Mouse (Mus musculus) hindbrain, postnatal 0 days (tissue): ENCODE results near the gene Ppp2r5c. TPM values are rescaled to one million over a fixed set of nuclear protein-coding genes. Genes with fewer than 3 reads are reported as not detected.

Source experiments
- ATAC-seq: fragments of 200-750 bp; cut with Nextera tagmentation; 2 replicates; pipeline ENCODE4 v1.8.0; 2017; ENCODE audit warnings: mild to moderate bottlenecking, moderate TSS enrichment, moderate library complexity
- DNase-seq: peaks from one replicate; pipeline ENCODE4 v3.0.0-alpha.2; 2015; ENCODE audit warnings: low spot score
- H3K27ac ChIP-seq: fragments of 300-500 bp; sonication (generic); 2 replicates; pipeline ENCODE4 v1.5.1; 2014; ENCODE audit warnings: mild to moderate bottlenecking
- H3K27me3 ChIP-seq: fragments of 300-500 bp; sonication (generic); 2 replicates; pipeline ENCODE4 v1.6.1; 2014; ENCODE audit warnings: low read length, mixed read lengths; ENCODE audit not compliant: insufficient read depth
- H3K36me3 ChIP-seq: fragments of 300-500 bp; sonication (generic); 2 replicates; pipeline ENCODE4 v1.6.1; 2014; ENCODE audit warnings: low read length, mixed read lengths; ENCODE audit not compliant: insufficient read depth
- H3K4me1 ChIP-seq: fragments of 300-500 bp; sonication (generic); 2 replicates; pipeline ENCODE4 v1.6.1; 2014; ENCODE audit warnings: antibody characterized with exemption, low read length, mixed read lengths; ENCODE audit not compliant: insufficient read depth
- H3K4me2 ChIP-seq: fragments of 300-500 bp; sonication (generic); 2 replicates; pipeline ENCODE4 v1.6.1; 2014; ENCODE audit warnings: low read depth, mild to moderate bottlenecking, low read length, moderate library complexity, mixed read lengths
- H3K4me3 ChIP-seq: fragments of 300-500 bp; sonication (generic); 2 replicates; pipeline ENCODE4 v1.5.1; 2014; ENCODE audit warnings: low read length
- H3K9ac ChIP-seq: fragments of 300-500 bp; sonication (generic); replicated peaks from 2 replicates; pipeline ENCODE4 v1.6.1; 2014; ENCODE audit warnings: mild to moderate bottlenecking, low read length, moderate library complexity, mixed read lengths
- H3K9me3 ChIP-seq: fragments of 300-500 bp; sonication (generic); 2 replicates; pipeline ENCODE4 v1.6.1; 2016; ENCODE audit warnings: low read length, mixed read lengths
- CTCF ChIP-seq: IDR thresholded peaks from 2 replicates; pipeline ENCODE4 v1.5.1; 2016; ENCODE audit warnings: antibody characterized with exemption, control low read depth, low read depth
- WGBS: fragments of 180-500 bp; shearing (Covaris S2); extraction: QIAGEN DNeasy Blood & Tissue Kit; methylation state at CpG from one replicate; pipeline ENCODE4 v1.1.7; 2014; 5-methylcytosine and 5-hydroxymethylcytosine counted together
- polyA plus RNA-seq: library from polyadenylated mRNA; unstranded; fragments of >200 nt; fragmentation: Nextera tagmentation; extraction: Ambion mirVana; gene quantifications from 2 replicates; pipeline ENCODE4 v1.2.1, GENCODE M21; 2015
- total RNA-seq: library from RNA; depleted of rRNA; stranded (reverse); fragments of >200 nt; gene quantifications from 2 replicates; pipeline ENCODE4 v1.2.3, GENCODE M21; 2014

The Ppp2r5c gene
- total and polyA plus RNA-seq, 2 experiments from 2014 or later: 108 to 163 TPM

GRCm38 (mm10) chr12:110599791-110600190, 152.9 kb downstream of the Ppp2r5c start:
- Histone ChIP-seq H3K9ac (peak overlapping the region; percentile 26; the same call in 1 of the 2 replicates), H3K27me3 (0 out of 2 replicates have a peak, but pooled peaks cover 4% of the 10 kb centered on the region), H3K4me1 (peaks cover 6% of the 10 kb centered on the region; the same call in 1 of the 2 replicates), H3K4me2 (peak overlapping the region; percentile 68), H3K36me3 (no peaks in the 10 kb centered on the region), H3K9me3 (no peaks in the 10 kb centered on the region), H3K4me3 (peak overlapping the region; percentile 100; the same call in 1 of the 2 replicates), H3K27ac (0 out of 2 replicates have a peak overlapping the region, but pooled peaks have one; percentile 45)
- ATAC-seq (no peak), DNase-seq (no peak)
- no peak for TF ChIP-seq CTCF
- WGBS: 70% methylated on average over 4 of the region's 4 CpGs

DNA sequence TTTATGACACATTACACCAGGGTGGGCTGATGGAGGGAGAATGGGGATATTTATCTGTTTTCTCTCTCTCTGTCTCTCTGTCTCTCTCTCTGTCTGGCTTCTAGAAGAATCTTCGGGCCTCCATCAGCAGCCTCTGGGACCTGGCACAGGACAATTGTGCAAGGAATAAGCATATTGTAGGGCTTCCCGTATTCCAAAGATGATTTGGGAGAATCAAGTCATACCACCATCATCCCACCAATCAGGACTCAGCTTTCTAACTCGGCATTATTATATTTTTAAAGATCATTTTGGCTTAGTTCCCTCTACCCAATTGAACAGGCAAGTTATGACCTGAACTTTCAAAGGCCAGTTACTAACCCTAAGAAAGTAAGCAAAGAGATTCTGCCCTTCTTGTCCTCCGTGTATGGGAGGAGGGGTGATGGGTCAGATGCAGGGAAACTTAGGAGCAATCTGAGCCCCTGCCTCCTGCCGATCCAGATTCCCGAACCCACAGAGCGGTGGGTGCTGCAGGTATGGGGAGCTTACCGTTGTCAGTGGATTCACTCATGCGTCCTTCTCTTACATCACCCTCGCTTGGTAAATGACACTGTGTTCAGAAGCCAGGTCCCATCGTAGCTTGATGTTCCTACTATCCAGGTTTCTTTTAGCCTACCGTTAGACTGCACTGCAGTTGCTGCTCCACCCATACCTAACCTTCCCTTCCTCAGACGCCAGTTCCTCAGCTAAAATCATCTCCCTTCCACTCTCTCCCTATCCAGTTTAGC, 153.5 kb downstream of the Ppp2r5c start:
- Histone ChIP-seq H3K4me1 (peaks cover 6% of the 10 kb centered on the region; the same call in 1 of the 2 replicates), H3K27ac (peak overlapping the region; percentile 99; the same call in 1 of the 2 replicates), H3K27me3 (0 out of 2 replicates have a peak, but pooled peaks cover 4% of the 10 kb centered on the region), H3K4me3 (peak overlapping the region; percentile 100), H3K4me2 (peak overlapping the region; percentile 68), H3K9ac (peak overlapping the region; percentile 100), H3K9me3 (no peaks in the 10 kb centered on the region), H3K36me3 (no peaks in the 10 kb centered on the region)
- ATAC-seq (0 out of 2 replicates have a peak, but pooled peaks have one; percentile 18), DNase-seq (no peak)
- TF ChIP-seq CTCF: no peak
- 47% methylated on average over 13 of the region's 13 CpGs for WGBS

- peak; percentile 97 for DNase-seq
- ATAC-seq: peak; percentile 93
- H3K9ac ChIP-seq: peak within 1 kb of the TSS; percentile 100
- peak within 1 kb of the TSS; percentile 99 for H3K27ac ChIP-seq
- H3K9me3 ChIP-seq: no peaks in the 10 kb centered on the region
- peak within 1 kb of the TSS; percentile 68 for H3K4me2 ChIP-seq
- H3K36me3 ChIP-seq: no peaks in the 10 kb centered on the region
- peak within 1 kb of the TSS; percentile 100 for H3K4me3 ChIP-seq
- TF ChIP-seq CTCF: no peak
- H3K4me1 ChIP-seq: peaks cover 6% of the 10 kb centered on the region; the same call in 1 of the 2 replicates
- under 1% methylated on average over 80 of the region's 105 CpGs for WGBS
- 0 out of 2 replicates have a peak, but pooled peaks cover 4% of the 10 kb centered on the region for H3K27me3 ChIP-seq
Observed at GRCm38 (mm10) chr12:110601241-110602218, 154.6 kb downstream of the Ppp2r5c start, which contains the start of gene Dync1h1. TSS of gene Dync1h1 (plus strand) at chr12:110601452.

DNA sequence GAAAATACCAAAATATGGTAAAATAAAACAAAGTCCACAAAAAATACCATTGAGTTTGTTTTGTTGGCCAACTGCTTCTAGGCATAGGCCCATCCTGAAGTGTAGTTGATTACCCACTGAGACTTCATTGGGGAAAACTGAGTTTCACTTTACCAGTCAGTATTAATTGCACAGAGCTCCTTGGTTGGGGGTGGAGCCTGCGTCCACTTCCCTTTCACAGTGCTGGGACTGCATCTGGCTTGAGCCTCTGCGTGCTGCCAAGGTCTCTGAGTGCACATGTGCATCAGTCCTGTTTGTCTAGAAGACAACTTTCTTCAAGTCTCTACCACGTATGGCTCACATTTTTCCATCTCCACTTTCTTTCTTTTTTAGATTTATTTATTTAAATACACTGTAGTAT, 159.2 kb downstream of the Ppp2r5c start:
- ATAC-seq (no peak), DNase-seq (no peak)
- no peak overlapping the region for H3K4me2 ChIP-seq
- no peak overlapping the region for H3K4me3 ChIP-seq
- peaks cover 6% of the 10 kb centered on the region; the same call in 1 of the 2 replicates for H3K4me1 ChIP-seq
- no peak overlapping the region for H3K27ac ChIP-seq
- no peaks in the 10 kb centered on the region for H3K27me3 ChIP-seq
- H3K9me3 ChIP-seq: no peaks in the 10 kb centered on the region
- H3K9ac ChIP-seq: no peak overlapping the region
- 0 out of 2 replicates have a peak, but pooled peaks cover 7% of the 10 kb centered on the region for H3K36me3 ChIP-seq
- TF ChIP-seq CTCF: no peak
- whole genome bisulfite sequencing: 79% methylated on average over 3 of the region's 3 CpGs

DNA sequence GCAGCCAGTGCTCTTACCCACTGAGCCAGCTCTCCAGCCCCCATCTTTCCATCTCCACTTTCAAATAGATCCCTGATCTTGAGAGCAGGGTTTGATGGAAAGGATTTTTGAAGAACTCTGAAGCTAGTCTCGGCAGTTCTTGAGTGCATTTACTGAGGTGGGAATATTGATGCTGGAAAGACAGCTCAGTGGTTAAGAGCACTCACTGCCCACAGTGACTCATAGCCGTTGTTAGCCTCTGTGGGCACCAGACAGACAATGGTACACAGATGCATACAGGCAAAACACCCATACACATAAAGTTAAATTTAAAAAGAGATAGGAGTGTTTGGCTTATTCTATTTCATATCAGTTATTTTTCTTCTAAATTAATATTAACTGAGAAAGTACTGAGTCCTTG, 159.8 kb downstream of the Ppp2r5c start:
- TF ChIP-seq CTCF: no peak
- WGBS: 85% methylated on average over 2 of the region's 2 CpGs

GRCm38 (mm10) chr12:110608460-110609152, 161.7 kb downstream of the Ppp2r5c start:
- no peak overlapping the region for H3K4me2 ChIP-seq
- H3K4me1 ChIP-seq: no peaks in the 10 kb centered on the region
- H3K9ac ChIP-seq: no peak overlapping the region
- peaks cover 14% of the 10 kb centered on the region; the same call in 1 of the 2 replicates for H3K36me3 ChIP-seq
- 70% methylated on average over 11 of the region's 11 CpGs for WGBS
- H3K27ac ChIP-seq: peak overlapping the region; percentile 8; the same call in 1 of the 2 replicates
- no peaks in the 10 kb centered on the region for H3K9me3 ChIP-seq
- DNase-seq (peak; percentile 27), ATAC-seq (peak; percentile 80; the same call in 1 of the 2 replicates)
- H3K27me3 ChIP-seq: no peaks in the 10 kb centered on the region
- no peak overlapping the region for H3K4me3 ChIP-seq
- TF ChIP-seq CTCF: peak; percentile 23; the same call in 1 of the 2 replicates

More for the DNA sequence above, 159.8 kb downstream of the Ppp2r5c start:
- H3K27me3 ChIP-seq: no peaks in the 10 kb centered on the region
- no peaks in the 10 kb centered on the region for H3K9me3 ChIP-seq
- H3K9ac ChIP-seq: no peak overlapping the region
- DNase-seq (no peak), ATAC-seq (no peak)
- H3K4me1 ChIP-seq: peaks cover 6% of the 10 kb centered on the region; the same call in 1 of the 2 replicates
- H3K36me3 ChIP-seq: 0 out of 2 replicates have a peak, but pooled peaks cover 7% of the 10 kb centered on the region
- H3K27ac ChIP-seq: no peak overlapping the region
- no peak overlapping the region for H3K4me2 ChIP-seq
- no peak overlapping the region for H3K4me3 ChIP-seq
